Mouse (Mus musculus) inflammation-experienced regulatory T-cells (primary cell): Measurements from ENCODE around the gene Itga4. TPM values are rescaled to one million over a fixed set of nuclear protein-coding genes. Genes with fewer than 3 reads are reported as not detected.

Experiments
- polyA plus RNA-seq, 2 experiments: library from polyadenylated mRNA; unstranded; fragments of 100-300 nt; shearing (Covaris generic); gene quantifications; one replicate each; pipeline ENCODE4 v1.2.1; 2017

Gene Itga4
- 100 to 1,000 TPM; 124 to 141 TPM for polyA plus RNA-seq

GRCm38 (mm10) chr2:79255192-79256000, at the start of gene Itga4:
TSS of gene Itga4 (plus strand) at chr2:79255426.

Other genes with a start within 250 kb of the Itga4 start
- gene Neurod1, start 201.3 kb downstream of the Itga4 start, polyA plus RNA-seq, result not detected
- gene Cerkl, start 201.4 kb downstream of the Itga4 start, polyA plus RNA-seq, result 10 to 100 TPM in 1 of 2 experiments, 1 to 10 TPM in 1; 5.3 to 11.4 TPM